Mouse (Mus musculus) hindbrain, embryonic 16.5 days (tissue): ENCODE data around the gene Slc37a3. TPM values are rescaled to one million over a fixed set of nuclear protein-coding genes. Genes with fewer than 3 reads are reported as not detected.

ENCODE experiments used
- ATAC-seq: fragments of 200-750 bp; cut with Nextera tagmentation; 2 replicates; pipeline ENCODE4 v1.8.0; 2017; ENCODE audit warnings: moderate TSS enrichment, moderate library complexity
- H3K27ac ChIP-seq: fragments of 300-500 bp; sonication (generic); 2 replicates; pipeline ENCODE4 v1.5.1; 2014; ENCODE audit warnings: low read depth, mild to moderate bottlenecking, control low read depth, low read length, moderate library complexity
- H3K27me3 ChIP-seq: fragments of 300-500 bp; sonication (generic); replicated peaks from 2 replicates; pipeline ENCODE4 v1.6.1; 2014; ENCODE audit warnings: low read length; ENCODE audit not compliant: control insufficient read depth, insufficient read depth
- H3K36me3 ChIP-seq: fragments of 300-500 bp; sonication (generic); 2 replicates; pipeline ENCODE4 v1.6.1; 2014; ENCODE audit warnings: mild to moderate bottlenecking, low read length, moderate library complexity, mixed read lengths; ENCODE audit not compliant: control insufficient read depth, insufficient read depth
- H3K4me1 ChIP-seq: fragments of 300-500 bp; sonication (generic); 2 replicates; pipeline ENCODE4 v1.6.1; 2014; ENCODE audit warnings: low read depth, low read length; ENCODE audit not compliant: control insufficient read depth, insufficient read depth
- H3K4me2 ChIP-seq: fragments of 300-500 bp; sonication (generic); 2 replicates; pipeline ENCODE4 v1.6.1; 2014; ENCODE audit warnings: mild to moderate bottlenecking, low read length, control low read depth, moderate library complexity
- H3K4me3 ChIP-seq: fragments of 300-500 bp; sonication (generic); 2 replicates; pipeline ENCODE4 v1.5.1; 2014; ENCODE audit warnings: mild to moderate bottlenecking, low read length, control low read depth, moderate library complexity
- H3K9ac ChIP-seq: fragments of 300-500 bp; sonication (generic); 2 replicates; pipeline ENCODE4 v1.6.1; 2014; ENCODE audit warnings: low read depth, mild to moderate bottlenecking, control low read depth, low read length, moderate library complexity
- H3K9me3 ChIP-seq: fragments of 300-500 bp; sonication (generic); 2 replicates; pipeline ENCODE4 v1.6.1; 2014; ENCODE audit warnings: mild to moderate bottlenecking, low read length, moderate library complexity; ENCODE audit not compliant: control insufficient read depth
- WGBS: fragments of 180-500 bp; shearing (Covaris S2); extraction: QIAGEN DNeasy Blood & Tissue Kit; methylation state at CpG from one replicate; pipeline ENCODE4 v1.1.7; 2014; 5-methylcytosine and 5-hydroxymethylcytosine counted together
- polyA plus RNA-seq: library from polyadenylated mRNA; unstranded; fragments of >200 nt; fragmentation: Nextera tagmentation; extraction: Ambion mirVana; gene quantifications from 2 replicates; pipeline ENCODE4 v1.2.1, GENCODE M21; 2015

Gene Slc37a3
- polyA plus RNA-seq, 1 experiment from 2014 or later, result 60.1 TPM

- 93% methylated on average over 6 of the region's 6 CpGs for WGBS
- H3K27ac ChIP-seq, result no peak overlapping the region
- H3K4me2 ChIP-seq, result no peak overlapping the region
- H3K4me3 ChIP-seq, result no peak overlapping the region
- no peaks in the 10 kb centered on the region for H3K27me3 ChIP-seq
- H3K4me1 ChIP-seq, result peaks cover 3% of the 10 kb centered on the region; the same call in 1 of the 2 replicates
- H3K36me3 ChIP-seq, result no peaks in the 10 kb centered on the region
- no peak overlapping the region for H3K9ac ChIP-seq
- H3K9me3 ChIP-seq, result no peaks in the 10 kb centered on the region
- ATAC-seq, result no peak
Observed at GRCm38 (mm10) chr6:39316089-39316488, 61.4 kb downstream of the Slc37a3 start.

DNA sequence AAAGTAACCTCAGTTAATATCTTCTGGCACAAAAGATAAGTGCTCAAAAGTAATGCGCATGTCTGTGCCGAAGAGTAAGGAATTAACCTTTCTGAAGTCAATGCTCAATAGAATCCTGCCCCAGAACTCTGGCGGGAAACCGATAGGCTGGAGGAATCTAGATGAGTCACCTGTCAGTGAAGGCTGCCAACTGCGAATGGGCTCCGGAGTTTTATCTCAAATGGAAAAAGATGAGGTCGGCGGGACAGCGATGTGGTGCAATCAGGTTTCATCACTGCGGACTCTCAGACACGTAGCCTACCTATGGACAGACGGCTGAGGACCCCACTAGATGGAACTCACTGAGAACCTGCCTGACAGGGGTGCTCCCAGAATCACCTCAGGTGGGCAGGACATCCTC is 63.0 kb downstream of the Slc37a3 start:
- H3K4me1 ChIP-seq, result peaks cover 3% of the 10 kb centered on the region; the same call in 1 of the 2 replicates
- H3K4me3 ChIP-seq, result no peak overlapping the region
- no peak for ATAC-seq
- H3K4me2 ChIP-seq, result no peak overlapping the region
- H3K9ac ChIP-seq, result no peak overlapping the region
- no peak overlapping the region for H3K27ac ChIP-seq
- H3K36me3 ChIP-seq, result no peaks in the 10 kb centered on the region
- H3K27me3 ChIP-seq, result no peaks in the 10 kb centered on the region
- 91% methylated on average over 12 of the region's 12 CpGs for WGBS
- H3K9me3 ChIP-seq, result no peaks in the 10 kb centered on the region

GRCm38 (mm10) chr6:39311786-39312185 is 65.7 kb downstream of the Slc37a3 start:
- ATAC-seq, result no peak

DNA sequence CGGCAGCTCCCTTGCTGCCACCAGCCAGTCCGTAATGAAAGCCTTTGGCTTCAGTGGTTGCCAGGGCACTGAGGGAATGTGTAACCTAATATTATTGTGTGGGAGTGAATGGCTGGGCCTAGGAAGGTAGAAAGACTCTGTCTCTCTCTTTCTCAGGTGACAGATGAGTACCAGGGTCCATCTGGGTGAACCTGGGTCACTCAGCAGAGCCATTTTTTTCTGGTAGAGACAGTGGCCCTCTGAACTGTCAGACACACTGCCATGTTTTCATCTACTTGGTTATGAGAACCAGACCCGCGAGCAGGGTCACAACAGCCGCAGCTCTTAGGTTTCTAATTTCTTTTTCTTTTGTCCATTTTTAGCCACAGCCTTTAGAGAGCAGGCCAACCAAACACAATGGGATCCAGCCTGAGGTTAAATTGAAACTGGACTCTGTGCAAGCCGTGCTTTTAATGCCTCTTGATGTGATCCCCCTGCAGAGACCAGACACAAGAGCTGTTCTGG is 73.1 kb downstream of the Slc37a3 start:
- Histone ChIP-seq H3K9ac (no peak overlapping the region), H3K4me3 (no peak overlapping the region), H3K27me3 (no peaks in the 10 kb centered on the region), H3K4me2 (no peak overlapping the region), H3K4me1 (peaks cover 6% of the 10 kb centered on the region; the same call in 1 of the 2 replicates), H3K27ac (peak overlapping the region; percentile 39; the same call in 1 of the 2 replicates), H3K36me3 (no peaks in the 10 kb centered on the region), H3K9me3 (no peaks in the 10 kb centered on the region)
- 15% methylated on average over 6 of the region's 6 CpGs for WGBS
- 0 out of 2 replicates have a peak, but pooled peaks have one; percentile 24 for ATAC-seq

More at GRCm38 (mm10) chr6:39311786-39312185, 65.7 kb downstream of the Slc37a3 start:
- Histone ChIP-seq H3K4me1 (no peaks in the 10 kb centered on the region), H3K4me2 (no peak overlapping the region), H3K9ac (no peak overlapping the region), H3K27ac (no peak overlapping the region), H3K36me3 (no peaks in the 10 kb centered on the region), H3K4me3 (no peak overlapping the region), H3K9me3 (no peaks in the 10 kb centered on the region), H3K27me3 (no peaks in the 10 kb centered on the region)
- WGBS, result 88% methylated on average over 3 of the region's 3 CpGs

GRCm38 (mm10) chr6:39301484-39301883 is 76.0 kb downstream of the Slc37a3 start:
- no peaks in the 10 kb centered on the region for H3K36me3 ChIP-seq
- no peak overlapping the region for H3K9ac ChIP-seq
- no peak for ATAC-seq
- no peak overlapping the region for H3K27ac ChIP-seq
- H3K4me2 ChIP-seq, result no peak overlapping the region
- peaks cover 6% of the 10 kb centered on the region; the same call in 1 of the 2 replicates for H3K4me1 ChIP-seq
- H3K27me3 ChIP-seq, result no peaks in the 10 kb centered on the region
- H3K4me3 ChIP-seq, result no peak overlapping the region
- H3K9me3 ChIP-seq, result no peaks in the 10 kb centered on the region
- 84% methylated on average over 3 of the region's 3 CpGs for WGBS

GRCm38 (mm10) chr6:39297079-39297478 is 80.4 kb downstream of the Slc37a3 start:
- H3K4me1 ChIP-seq, result no peaks in the 10 kb centered on the region
- H3K27ac ChIP-seq, result no peak overlapping the region
- no peak overlapping the region for H3K4me2 ChIP-seq
- H3K4me3 ChIP-seq, result no peak overlapping the region
- ATAC-seq, result no peak
- H3K9ac ChIP-seq, result no peak overlapping the region
- 95% methylated on average over 6 of the region's 6 CpGs for whole genome bisulfite sequencing
- no peaks in the 10 kb centered on the region for H3K36me3 ChIP-seq
- H3K27me3 ChIP-seq, result no peaks in the 10 kb centered on the region
- no peaks in the 10 kb centered on the region for H3K9me3 ChIP-seq

- Histone ChIP-seq H3K4me2 (no peak overlapping the region), H3K9ac (no peak overlapping the region), H3K4me3 (no peak overlapping the region), H3K36me3 (no peaks in the 10 kb centered on the region), H3K4me1 (no peaks in the 10 kb centered on the region), H3K27me3 (no peaks in the 10 kb centered on the region), H3K27ac (no peak overlapping the region), H3K9me3 (no peaks in the 10 kb centered on the region)
- 79% methylated on average over 4 of the region's 4 CpGs for WGBS
- no peak for ATAC-seq
Observed at GRCm38 (mm10) chr6:39296474-39296873, 81.0 kb downstream of the Slc37a3 start.

GRCm38 (mm10) chr6:39295727-39296411 is 81.6 kb downstream of the Slc37a3 start:
- Histone ChIP-seq H3K9ac (no peak overlapping the region), H3K4me2 (no peak overlapping the region), H3K27me3 (no peaks in the 10 kb centered on the region), H3K4me3 (no peak overlapping the region), H3K9me3 (no peaks in the 10 kb centered on the region), H3K36me3 (no peaks in the 10 kb centered on the region), H3K27ac (no peak overlapping the region), H3K4me1 (no peaks in the 10 kb centered on the region)
- 30% methylated on average over 14 of the region's 14 CpGs for WGBS
- ATAC-seq, result no peak

GRCm38 (mm10) chr6:39289721-39290120 is 87.8 kb downstream of the Slc37a3 start:
- no peak for ATAC-seq
- Histone ChIP-seq H3K27me3 (no peaks in the 10 kb centered on the region), H3K9ac (no peak overlapping the region), H3K4me3 (no peak overlapping the region), H3K4me2 (no peak overlapping the region), H3K36me3 (no peaks in the 10 kb centered on the region), H3K4me1 (peaks cover 3% of the 10 kb centered on the region; the same call in 1 of the 2 replicates), H3K9me3 (no peaks in the 10 kb centered on the region), H3K27ac (no peak overlapping the region)
- WGBS, result 91% methylated on average over 7 of the region's 7 CpGs
